Mouse (Mus musculus): ENCODE measurements at regions not wholly inside any gene's neighbourhood (a gene's known extent, or its start where the extent isn't known, plus 50 kb on each side); places are given as distances from the start of the nearest gene placed in this dataset.

DNA sequence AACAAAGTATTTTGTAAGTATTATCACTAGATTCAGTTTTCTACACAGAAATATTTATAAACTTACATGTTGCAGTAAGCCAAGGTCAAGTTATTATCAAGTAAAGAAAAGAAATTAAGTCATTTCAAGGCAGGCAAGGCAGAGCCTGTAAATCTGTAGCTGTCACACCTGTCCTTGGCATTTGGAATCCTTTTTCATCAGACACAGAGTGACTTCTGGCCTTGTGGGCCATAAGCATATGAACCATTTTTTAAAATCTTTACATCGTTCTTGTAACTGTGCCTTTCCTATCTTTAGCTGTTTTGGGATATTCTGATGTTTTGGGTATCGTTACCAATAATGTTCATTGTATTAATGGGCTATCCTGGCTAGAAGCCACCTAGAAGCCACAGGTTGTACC is 76.7 kb upstream of the Frmd4a start:
- no peak for DNase-seq (ENCODE audit: low read depth, low spot score)

DNA sequence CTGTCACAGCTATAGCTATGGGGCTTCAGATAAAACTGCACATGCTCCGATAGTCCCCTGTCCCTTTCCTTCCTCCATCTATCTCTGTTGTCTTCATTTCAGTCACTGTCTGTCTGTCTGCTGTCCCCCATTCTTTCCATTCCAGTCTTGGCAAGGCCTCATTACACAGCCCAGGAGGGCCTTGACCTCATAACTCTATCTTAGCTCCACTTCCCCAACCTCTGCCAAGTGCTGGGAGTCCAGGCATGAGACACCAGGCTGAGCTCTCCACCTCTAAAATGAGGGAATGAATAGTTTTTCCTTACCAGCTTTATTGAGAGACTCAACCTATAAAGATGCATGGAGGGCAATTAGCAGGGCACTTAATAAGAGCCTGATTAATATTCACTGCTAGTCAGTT is 76.0 kb upstream of the Frmd4a start:
- DNase-seq (ENCODE audit: low read depth, low spot score), result no peak

DNA sequence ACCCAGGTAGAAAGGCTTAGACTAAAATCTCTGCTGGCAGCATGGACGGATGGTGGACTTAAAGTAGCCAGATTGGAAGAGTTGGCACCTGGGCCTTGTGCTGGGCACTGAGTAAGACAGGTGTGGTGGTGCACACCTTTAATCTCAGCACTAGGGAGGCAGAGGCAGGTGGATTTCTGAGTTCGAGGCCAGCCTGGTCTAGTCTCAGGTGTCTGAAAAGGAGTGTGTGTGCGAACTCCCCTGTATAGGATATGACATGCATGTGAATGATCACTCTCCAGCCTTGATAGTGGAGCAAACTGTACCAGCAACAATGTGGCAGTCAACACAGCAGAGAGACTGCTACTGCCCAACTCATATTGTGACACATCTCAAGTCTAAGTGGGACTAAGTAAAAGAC is 70.1 kb upstream of the Frmd4a start:
- DNase-seq (ENCODE audit: low read depth, low spot score), result no peak

DNA sequence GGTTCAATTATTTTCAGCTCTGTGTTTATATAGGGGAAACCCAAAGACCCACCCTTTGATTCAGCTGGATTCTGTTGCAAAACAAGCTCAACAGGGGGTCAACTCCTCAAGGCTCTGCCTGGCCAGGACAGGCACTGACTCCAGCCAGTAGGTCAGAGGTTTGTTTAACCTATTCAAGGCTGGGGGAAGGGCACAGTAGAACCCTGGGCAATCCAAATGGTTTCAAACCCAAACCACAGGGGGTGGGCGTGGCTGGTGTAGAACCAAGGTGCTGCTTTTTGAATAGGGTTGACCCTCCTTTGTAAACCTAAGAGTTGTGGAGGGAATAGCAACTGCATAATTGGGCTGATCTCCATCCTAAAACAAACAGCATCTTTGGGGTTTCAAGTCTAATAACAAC is 69.2 kb upstream of the Frmd4a start:
- DNase-seq (ENCODE audit: low read depth, low spot score), result no peak

DNA sequence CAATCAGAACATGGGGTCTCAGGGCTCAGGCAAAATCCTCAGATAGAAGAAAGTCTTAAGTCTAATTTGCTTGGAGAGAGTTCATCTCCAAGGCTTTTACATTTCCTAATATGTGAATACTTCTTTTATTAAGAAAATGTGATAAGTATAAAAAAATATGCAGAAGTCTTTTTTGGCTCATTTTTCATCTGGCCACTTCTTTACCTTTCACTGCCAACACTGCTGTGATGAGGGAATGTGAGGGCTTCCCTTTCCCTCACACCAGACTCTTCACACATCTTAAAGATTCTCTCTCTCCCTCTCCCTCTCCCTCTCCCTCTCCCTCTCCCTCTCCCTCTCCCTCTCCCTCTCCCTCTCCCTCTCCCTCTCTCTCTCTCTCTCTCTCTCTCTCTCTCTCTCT is 60.0 kb upstream of the Frmd4a start:
- no peak for DNase-seq (ENCODE audit: low read depth, low spot score)

DNA sequence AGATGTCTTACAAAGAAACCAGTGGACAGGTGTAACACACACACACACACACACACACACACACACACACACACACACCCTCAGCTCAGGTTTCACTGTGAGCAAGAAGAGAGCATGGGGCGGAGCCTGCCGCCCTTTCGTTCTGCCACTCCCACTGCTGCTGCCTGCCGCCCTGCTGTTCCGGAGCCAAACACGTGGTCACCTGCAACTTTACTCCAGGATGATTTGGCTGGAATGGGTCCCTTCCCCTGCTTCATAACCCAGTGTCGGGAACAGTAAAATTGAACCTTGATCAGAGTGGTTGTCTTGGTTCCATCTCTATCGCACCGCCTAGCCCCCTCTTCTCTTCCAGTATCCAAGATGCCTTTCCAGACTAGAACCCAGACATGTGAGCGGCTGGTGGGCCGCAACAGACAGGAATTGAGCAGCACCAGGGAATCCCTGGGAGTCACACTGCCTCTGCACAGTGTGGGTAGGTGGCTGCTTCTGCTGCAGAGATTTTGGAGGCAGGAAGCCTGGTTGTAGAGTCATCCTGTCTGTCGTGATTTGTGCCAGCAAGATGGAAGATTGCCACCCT is 59.4 kb upstream of the Frmd4a start:
- DNase-seq (ENCODE audit: low read depth, low spot score), result peak; percentile 13

DNA sequence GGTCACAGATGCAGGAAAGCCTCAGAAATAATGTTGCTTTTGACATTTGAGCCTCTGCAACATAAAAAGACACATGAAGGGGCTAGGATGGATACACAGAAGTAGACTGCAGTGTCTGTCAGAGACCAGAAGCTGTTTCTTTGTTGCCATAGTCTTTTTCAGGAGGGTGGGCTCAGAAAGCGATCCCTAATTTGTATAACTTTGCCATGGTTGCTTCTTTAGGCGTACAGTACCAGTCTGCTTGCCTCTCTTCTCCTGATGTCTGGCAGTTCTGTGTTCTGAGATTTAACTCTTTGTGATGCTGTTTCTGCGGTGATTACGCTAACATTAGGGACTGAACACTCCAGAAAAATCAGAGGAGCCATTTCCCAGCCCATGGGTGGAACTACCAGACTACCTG is 58.8 kb upstream of the Frmd4a start:
- no peak for DNase-seq (ENCODE audit: low read depth, low spot score)

DNA sequence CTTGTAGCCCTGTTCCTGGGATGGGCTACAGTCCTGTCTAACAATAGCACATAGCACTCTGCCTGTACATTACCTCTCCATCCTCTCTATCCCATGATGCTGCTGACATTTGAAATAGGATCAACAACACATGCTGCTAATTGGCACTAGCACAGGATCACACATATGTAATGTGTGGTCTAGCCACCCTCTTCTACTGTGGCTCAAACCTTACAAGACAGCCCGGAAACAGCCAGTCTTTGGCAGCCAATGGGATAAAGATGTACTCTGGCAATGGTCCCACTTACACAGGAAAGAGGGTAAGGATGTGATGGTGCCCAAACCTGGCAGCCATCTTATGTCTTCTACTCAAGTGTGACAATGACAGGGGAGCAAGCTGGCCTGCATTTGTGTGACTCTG is 58.3 kb upstream of the Frmd4a start:
- no peak for DNase-seq (ENCODE audit: low read depth, low spot score)

DNA sequence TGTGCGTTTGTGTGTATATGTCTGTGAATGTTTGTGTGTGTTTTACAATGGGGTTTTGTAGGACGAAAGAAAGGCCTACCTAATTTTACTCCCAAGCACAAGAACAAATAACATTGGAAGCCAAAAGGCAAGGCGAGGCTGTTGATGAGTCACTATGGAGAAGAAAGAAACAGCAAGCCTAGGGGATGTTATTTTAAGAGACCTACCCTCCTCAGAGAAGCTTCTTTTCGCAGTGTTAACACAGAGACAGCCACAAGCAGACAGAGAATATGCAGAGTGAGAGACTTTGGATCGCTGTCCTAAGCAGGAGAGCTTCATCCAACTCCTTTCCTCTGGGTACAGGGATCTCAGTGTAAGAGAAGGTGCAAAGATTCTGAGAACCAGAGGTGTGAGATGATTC is 57.3 kb upstream of the Frmd4a start:
- no peak for DNase-seq (ENCODE audit: low read depth, low spot score)

DNA sequence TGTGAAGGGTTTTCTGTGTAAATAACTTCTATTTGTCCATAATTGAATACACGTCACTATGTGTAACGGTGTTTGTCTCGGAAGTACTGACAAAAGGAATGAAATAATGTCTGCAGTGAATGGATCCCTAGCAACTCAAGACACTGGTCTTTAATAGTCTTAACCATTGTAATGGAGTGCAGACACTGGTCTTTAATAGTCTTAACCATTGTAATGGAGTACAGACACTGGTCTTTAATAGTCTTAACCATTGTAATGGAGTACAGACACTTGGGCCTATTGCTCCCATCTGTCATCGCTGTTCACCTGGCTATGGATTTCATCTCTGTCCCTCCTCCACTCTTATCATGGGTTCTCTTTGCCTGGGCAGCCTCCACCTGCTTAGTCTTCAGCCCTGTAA is 53.2 kb upstream of the Frmd4a start:
- DNase-seq (ENCODE audit: low read depth, low spot score), result peak; percentile 56
